Mouse (Mus musculus): ENCODE results near the gene Gcm2. TPM values are rescaled to one million over a fixed set of nuclear protein-coding genes. Genes with fewer than 3 reads are reported as not detected.

The Gcm2 gene
- not detected for polyA plus RNA-seq (2014; fragmentation: Illumina TruSeq; extraction: RNeasy Lipid Tissue Mini Kit (QIAGEN cat#74804); ENCODE audit: low read depth, low replicate concordance)

DNA sequence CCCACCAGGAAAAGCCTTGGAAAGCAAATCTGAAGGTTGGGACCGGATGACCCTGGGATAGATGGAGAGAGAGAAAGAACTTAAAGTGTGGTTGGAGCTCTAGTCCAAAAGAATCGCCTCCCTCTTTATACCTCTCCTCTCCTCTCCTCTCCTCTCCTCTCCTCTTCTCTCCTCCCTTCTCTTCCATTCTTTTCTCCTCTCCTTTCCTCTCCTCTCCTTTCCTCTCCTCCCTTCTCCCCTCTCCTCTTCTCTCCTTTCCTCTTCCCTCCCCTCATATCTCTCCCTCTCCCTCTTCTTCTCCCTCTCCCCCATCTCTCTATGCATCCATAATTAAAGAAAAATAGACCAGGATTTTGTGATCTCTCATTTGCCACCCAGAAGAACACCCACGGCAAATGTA is at the start of gene Gcm2:
Gene Gcm2, minus strand, starts transcription at position 101 of the 400 bp plus-strand sequence.

GRCm38 (mm10) chr13:41113940-41114339 is 3.1 kb upstream of the Gcm2 start, which contains the start of gene Sycp2l:
Gene Sycp2l, plus strand, starts transcription at chr13:41114307.

DNA sequence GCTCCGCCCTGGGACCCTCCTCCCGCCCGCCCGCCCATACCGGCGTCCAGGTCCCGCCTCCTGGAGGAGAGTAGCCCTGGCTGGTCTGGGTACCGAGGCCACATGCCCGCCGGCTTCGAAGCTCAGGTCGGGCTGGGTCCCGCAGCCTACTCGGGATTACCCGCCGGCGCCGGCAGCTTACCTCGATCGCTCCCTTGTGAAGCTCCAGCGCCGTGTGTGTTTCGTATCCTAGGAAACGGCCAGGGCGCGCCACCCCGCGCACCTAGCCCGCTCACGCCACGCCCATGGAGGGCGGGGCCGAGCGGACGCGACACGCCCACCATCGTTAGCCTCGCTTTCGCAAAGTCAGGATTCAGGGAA is 31.4 kb downstream of the Gcm2 start, which contains the start of gene Mak:
Gene Mak, minus strand, starts transcription at position 286 of the 360 bp plus-strand sequence.

Other genes with a start within 250 kb of the Gcm2 start
- 53.0 TPM for gene Pak1ip1, start 110.0 kb downstream of the Gcm2 start, polyA plus RNA-seq (2014; fragmentation: Illumina TruSeq; extraction: RNeasy Lipid Tissue Mini Kit (QIAGEN cat#74804); ENCODE audit: low read depth, low replicate concordance)
- 39.7 TPM for gene Tmem14c, start 94.7 kb downstream of the Gcm2 start, polyA plus RNA-seq (2014; fragmentation: Illumina TruSeq; extraction: RNeasy Lipid Tissue Mini Kit (QIAGEN cat#74804); ENCODE audit: low read depth, low replicate concordance)
- gene Mak, start 31.3 kb downstream of the Gcm2 start, polyA plus RNA-seq (2014; fragmentation: Illumina TruSeq; extraction: RNeasy Lipid Tissue Mini Kit (QIAGEN cat#74804); ENCODE audit: low read depth, low replicate concordance) = not detected
- gene Sycp2l, start 3.3 kb upstream of the Gcm2 start, polyA plus RNA-seq (2014; fragmentation: Illumina TruSeq; extraction: RNeasy Lipid Tissue Mini Kit (QIAGEN cat#74804); ENCODE audit: low read depth, low replicate concordance) = not detected
- gene Elovl2, start 109.4 kb upstream of the Gcm2 start, polyA plus RNA-seq (2014; fragmentation: Illumina TruSeq; extraction: RNeasy Lipid Tissue Mini Kit (QIAGEN cat#74804); ENCODE audit: low read depth, low replicate concordance) = 0.25 TPM
- gene Smim13, start 138.8 kb upstream of the Gcm2 start, polyA plus RNA-seq (2014; fragmentation: Illumina TruSeq; extraction: RNeasy Lipid Tissue Mini Kit (QIAGEN cat#74804); ENCODE audit: low read depth, low replicate concordance) = 33.6 TPM
- gene Gm17364, start 162.9 kb upstream of the Gcm2 start, polyA plus RNA-seq (2014; fragmentation: Illumina TruSeq; extraction: RNeasy Lipid Tissue Mini Kit (QIAGEN cat#74804); ENCODE audit: low read depth, low replicate concordance) = not detected